Mouse (Mus musculus) brain, embryonic 14.5 days (tissue): ENCODE measurements around the gene Tex261.

Source experiments
- CTCF ChIP-seq: fragments of 200-500 bp; IDR thresholded peaks from 2 replicates; pipeline ENCODE4 v1.5.1; 2012; ENCODE audit warnings: inconsistent platforms, mild to moderate bottlenecking, moderate library complexity, borderline replicate concordance; ENCODE audit not compliant: insufficient read depth, insufficient read length; ENCODE audit errors: extremely low read depth
- POLR2A ChIP-seq: fragments of 200-500 bp; IDR thresholded peaks from 2 replicates; pipeline ENCODE4 v1.6.1; 2012; ENCODE audit warnings: mild to moderate bottlenecking, inconsistent platforms, borderline replicate concordance; ENCODE audit not compliant: poor library complexity, insufficient read depth, insufficient read length, severe bottlenecking; ENCODE audit errors: extremely low read depth

GRCm38 (mm10) chr6:83820727-83821515 is 45.3 kb upstream of the Tex261 start:
- no peak for TF ChIP-seq CTCF
- TF ChIP-seq POLR2A, result no peak
